Mouse (Mus musculus) kidney, adult 11 months (tissue): ENCODE data around the gene Kcnip1.

Experiments used
- DNase-seq: peaks from one replicate; pipeline ENCODE4 v3.0.0; 2022

Gene Kcnip1

GRCm38 (mm10) chr11:33992938-33993337, at the start of gene Kcnip1:
TSS of gene Kcnip1 (minus strand) at chr11:33993152.
- no peak for DNase-seq

DNA sequence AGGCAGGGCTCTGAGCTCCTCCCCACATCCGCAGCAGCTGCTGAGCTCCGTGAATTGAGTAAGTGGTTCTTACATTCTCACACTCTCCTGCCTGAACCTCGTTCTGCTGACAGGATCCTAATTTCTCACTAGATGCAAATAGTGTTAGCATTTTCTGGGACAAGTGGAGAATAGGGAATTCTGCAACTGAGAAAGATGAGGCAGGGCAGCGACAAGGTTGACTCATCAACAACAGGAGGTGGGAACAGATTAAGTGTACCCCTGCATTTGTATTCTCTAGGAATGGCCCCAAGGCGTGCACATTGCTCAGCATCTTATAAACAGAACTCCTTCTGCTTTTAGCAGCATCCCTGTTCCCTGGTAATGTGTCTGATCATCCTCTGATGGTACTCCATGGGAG, 47.1 kb upstream of the Kcnip1 start:
- DNase-seq = no peak

GRCm38 (mm10) chr11:34035909-34036658, 43.1 kb upstream of the Kcnip1 start:
- DNase-seq = no peak

DNA sequence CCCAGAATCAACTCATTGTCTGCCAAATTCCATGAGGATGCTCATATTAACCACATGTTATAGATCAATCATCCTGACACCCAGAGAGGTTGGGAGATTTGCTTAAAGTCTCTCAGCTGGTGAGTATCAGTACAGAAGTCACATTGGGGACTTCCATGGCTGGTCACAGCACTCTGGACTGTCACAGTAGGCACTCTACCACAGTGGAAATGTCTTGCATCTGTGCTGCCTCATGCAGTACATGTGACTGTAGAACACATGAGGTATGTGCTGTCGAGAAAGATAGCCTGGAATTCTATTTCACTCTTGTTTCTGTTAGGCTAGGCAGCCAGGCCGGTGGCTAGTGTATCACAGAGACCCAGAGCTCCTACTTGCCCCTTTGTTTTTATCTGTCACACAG, 41.8 kb upstream of the Kcnip1 start:
- DNase-seq = no peak

GRCm38 (mm10) chr11:34034008-34034505, 41.1 kb upstream of the Kcnip1 start:
- DNase-seq = no peak

- peak; percentile 9 for DNase-seq
These were observed 38.3 kb upstream of the Kcnip1 start for GRCm38 (mm10) chr11:34031015-34031805.

DNA sequence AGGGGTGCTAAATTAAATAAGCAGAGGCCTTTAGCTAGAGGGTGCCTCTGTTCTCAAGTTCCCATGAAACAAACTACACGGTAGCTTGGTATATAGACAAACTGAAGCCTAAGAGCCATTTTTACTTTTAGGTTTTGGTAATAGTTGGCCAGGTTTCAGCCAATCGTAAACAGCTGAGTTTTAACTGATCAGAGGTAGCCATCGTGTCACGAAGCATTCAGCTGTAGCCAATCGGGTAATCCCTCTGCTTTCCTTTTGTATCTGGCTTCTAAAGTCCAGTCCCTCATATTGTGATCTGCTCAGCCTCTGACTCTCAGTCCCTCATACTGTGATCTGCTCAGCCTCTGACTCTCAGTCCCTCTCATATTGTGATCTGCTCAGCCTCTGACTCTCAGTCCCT, 36.7 kb upstream of the Kcnip1 start:
- no peak for DNase-seq

GRCm38 (mm10) chr11:34025091-34025490, 32.1 kb upstream of the Kcnip1 start:
- no peak for DNase-seq

DNA sequence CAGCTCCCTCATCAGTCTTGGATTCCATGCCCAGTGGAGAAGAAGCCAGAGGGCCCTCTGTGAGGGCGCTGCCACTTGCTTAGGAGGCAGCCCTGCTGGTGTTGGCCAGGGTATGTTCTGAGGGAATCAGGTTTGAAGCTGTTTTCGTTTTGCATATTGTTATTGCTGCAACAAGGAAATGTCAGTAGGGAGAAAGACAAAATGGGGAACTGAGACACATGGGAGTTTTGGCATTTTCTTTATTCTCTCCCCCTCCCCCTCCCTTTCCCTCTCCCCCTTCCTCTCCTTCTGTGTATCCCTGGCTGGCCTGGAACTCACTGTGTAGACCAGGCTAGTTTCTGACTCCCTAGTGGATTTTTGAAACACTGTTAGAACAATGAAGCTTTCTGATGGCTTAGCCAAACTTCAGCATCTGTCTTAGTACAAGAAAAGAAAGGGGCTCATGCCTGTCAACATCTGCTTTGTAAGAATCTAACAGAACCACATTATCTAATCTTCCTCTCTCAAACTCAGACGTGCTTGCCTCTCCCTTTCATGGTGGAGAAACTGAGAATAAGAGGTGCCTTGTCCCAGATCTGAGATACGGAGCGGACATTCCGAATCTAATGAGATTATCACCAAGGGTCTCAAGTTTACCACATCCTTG, 19.2 kb upstream of the Kcnip1 start:
- DNase-seq = no peak

DNA sequence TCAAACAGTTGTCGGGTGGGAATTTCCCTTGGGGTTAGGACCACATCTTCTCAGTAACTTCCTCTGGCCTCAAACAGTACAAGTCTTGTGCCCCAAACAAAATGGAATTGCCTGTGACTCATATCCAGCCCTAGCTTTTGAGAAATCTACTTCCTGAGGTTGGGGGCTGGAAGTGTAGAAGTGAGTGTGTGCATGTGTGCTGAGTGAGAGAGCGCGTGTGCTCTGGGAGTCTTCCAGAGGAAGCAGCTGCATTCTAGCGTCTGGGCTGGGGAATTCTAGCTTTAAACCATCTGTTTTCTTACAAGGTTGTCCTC, 17.9 kb upstream of the Kcnip1 start:
- no peak for DNase-seq

DNA sequence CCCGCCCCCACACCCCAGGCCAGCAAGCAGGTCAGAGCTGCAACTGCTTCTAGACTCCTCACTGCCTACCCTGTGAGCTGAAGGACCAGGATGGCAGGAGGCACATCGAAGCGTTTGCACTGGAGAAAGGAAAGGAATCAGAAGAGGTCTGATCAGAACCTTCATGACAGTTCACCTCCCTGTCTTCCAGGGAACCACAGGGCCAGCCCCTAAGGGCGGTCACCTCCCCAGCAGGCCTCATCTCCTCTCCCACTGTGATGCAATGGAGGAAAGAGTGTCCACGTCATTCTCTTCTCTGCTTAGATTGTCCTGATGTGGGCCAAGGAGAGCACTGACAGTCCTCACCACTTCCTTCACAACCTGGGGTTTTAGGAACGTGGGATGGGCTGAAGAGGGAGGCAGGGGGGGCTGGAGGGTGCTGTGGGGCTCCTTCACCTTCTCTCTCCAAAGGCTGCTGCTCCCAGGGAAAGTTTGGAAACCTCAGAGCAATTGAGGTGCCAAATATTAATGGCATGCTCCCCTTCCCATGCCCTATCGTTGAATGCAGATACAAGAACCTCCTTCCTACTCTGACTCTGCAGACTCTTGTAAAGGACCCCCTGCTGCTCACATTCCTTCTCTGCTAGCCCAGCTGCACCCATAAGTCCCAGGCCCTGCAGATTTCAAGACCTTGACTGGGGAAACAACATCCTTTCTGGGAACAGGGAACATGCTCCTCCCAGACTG, 17.3 kb upstream of the Kcnip1 start:
- DNase-seq = no peak

GRCm38 (mm10) chr11:34009316-34010087, 16.6 kb upstream of the Kcnip1 start:
- no peak for DNase-seq

DNA sequence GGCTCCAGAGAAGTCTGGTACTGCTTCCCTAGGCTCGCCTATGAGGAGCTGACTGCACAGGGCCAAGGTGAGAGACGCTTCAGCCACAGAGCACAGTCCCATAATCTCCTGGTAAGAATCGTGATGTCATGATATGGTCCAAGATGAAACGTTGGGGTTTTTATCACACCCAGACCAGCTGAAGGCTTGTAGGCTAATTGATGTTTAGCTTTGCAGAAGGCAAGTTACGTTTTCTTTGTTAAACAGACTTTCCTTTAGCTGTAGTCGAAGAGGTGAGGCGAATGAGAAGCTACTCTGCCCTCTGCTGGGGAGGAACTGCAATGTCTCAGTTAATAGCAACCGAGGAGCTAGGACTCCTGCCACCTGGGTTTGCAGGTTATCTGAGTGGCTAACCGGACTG, 15.8 kb upstream of the Kcnip1 start:
- peak; percentile 13 for DNase-seq

DNA sequence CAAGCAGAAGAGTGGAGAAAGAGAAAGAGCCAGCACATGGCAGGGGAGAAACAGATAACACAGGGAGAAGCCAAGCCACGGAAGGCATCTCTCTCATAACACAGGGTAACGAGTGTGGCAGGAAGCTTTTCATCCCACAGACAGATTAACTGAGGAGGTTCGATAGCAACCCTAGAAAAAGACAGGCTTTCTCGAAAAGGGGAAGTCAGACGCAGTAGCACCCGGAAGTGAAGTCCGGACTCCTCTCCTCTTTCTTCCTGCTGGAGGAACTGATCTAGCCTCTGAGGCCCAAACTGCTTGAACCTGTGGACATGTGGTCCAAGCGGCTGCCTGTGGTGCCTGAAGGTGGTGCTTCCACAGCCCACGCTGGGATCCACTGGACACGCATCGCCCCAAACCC, 15.3 kb upstream of the Kcnip1 start:
- no peak for DNase-seq

DNA sequence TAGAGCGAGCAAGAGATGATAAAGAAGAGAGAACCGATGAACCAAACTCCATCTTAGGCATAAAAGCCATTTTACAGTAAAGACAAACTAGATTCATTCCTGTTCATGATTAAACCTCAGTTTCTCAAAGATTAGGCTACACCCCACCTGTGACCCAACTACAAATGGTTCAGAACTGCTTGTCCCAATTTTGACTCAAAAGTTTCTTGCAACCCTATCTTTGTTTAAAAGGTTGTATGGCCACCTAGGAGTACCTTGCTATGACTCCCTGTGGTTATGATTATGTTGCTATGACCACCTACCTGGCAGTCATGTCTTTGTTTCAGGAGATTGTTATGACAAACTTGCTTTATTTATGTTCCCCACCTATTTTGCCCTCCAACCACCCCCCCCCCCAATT, 14.7 kb upstream of the Kcnip1 start:
- DNase-seq = no peak

DNA sequence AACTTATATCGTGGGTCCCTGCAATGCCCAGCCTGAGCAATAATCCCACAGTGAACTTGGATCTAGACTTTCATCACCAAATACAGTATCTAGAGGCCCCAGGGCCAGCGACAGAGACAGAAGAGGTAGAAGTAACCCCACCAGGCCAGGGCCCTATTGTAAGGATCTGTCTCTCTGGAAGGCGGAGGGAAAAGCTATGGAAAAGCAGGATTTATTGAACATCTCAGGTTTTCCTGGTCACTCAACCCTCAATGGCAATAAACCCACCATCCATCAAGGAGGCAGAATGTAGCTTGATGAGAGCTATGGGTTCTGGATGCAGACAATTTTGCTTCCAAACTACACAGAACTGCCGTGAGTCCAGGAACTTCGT, 9.6 kb upstream of the Kcnip1 start:
- no peak for DNase-seq

- no peak for DNase-seq
These were observed 9.1 kb upstream of the Kcnip1 start for GRCm38 (mm10) chr11:34001938-34002592.

DNA sequence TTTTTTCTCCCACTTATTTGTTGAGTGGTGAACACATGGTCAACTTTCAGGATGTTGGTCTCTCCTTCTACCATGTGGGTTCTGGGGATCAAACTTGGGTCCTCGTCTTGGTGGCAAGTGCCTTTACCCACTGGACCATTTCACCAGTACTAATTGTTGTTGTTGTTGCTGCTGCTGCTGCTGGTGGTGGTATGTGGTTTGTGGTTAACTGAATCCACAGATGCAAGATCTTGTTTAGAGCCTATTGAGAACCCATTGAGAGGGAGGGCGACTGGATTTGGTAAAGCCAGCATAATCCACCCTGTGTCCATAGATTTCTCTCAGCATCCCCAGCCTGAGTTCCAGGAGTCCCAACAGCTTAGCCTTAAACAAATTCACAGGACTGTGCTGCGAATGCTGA, 7.5 kb upstream of the Kcnip1 start:
- no peak for DNase-seq

DNA sequence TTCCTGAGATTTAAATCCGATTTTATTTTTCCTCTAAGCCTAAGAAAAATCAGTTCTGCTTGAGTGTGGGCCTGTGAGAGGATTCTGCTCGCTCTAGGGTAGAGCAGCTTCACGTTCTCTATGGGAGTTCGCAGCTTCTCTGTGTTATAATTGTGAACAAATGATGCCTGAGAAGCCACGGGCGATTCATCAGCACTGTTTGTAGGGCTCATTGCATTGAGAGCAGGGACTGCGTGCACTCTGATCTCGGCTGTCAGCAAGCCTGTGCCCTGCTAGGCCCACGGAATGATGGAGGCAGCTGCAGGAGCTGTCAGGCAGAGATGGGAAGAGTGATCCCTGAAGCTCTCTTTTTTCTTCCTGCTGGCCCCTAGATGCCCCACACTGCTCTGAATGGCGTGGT, 5.3 kb upstream of the Kcnip1 start:
- DNase-seq = no peak

- DNase-seq = no peak
These were observed 544 bp upstream of the Kcnip1 start for GRCm38 (mm10) chr11:33993496-33993895.

GRCm38 (mm10) chr11:33990002-33990401, 3.0 kb downstream of the Kcnip1 start:
- DNase-seq = no peak

DNA sequence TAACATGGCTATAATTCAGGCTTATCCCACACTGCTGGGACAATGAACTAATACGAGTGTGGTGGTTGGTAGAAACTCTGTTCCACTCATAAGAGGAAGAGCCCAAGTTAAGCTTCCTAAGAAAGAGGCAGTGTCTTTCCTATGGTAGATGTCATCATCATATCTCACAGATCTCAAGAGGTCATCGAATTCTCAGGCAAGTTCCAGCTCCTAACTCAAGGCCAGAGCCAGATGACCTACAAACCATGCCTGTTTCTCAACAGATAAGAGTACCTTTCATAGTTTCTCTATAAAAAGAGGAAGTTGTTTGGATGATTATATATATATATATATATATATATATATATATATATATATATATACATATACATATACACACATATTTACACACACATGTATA, 6.4 kb downstream of the Kcnip1 start:
- DNase-seq = no peak
